Mouse (Mus musculus) liver (tissue): ENCODE results near the gene Dop1a.

Experiments
- DNase-seq: peaks from one replicate; pipeline ENCODE4 v3.0.0-alpha.2; 2020; ENCODE audit warnings: mixed read lengths

The Dop1a gene

DNA sequence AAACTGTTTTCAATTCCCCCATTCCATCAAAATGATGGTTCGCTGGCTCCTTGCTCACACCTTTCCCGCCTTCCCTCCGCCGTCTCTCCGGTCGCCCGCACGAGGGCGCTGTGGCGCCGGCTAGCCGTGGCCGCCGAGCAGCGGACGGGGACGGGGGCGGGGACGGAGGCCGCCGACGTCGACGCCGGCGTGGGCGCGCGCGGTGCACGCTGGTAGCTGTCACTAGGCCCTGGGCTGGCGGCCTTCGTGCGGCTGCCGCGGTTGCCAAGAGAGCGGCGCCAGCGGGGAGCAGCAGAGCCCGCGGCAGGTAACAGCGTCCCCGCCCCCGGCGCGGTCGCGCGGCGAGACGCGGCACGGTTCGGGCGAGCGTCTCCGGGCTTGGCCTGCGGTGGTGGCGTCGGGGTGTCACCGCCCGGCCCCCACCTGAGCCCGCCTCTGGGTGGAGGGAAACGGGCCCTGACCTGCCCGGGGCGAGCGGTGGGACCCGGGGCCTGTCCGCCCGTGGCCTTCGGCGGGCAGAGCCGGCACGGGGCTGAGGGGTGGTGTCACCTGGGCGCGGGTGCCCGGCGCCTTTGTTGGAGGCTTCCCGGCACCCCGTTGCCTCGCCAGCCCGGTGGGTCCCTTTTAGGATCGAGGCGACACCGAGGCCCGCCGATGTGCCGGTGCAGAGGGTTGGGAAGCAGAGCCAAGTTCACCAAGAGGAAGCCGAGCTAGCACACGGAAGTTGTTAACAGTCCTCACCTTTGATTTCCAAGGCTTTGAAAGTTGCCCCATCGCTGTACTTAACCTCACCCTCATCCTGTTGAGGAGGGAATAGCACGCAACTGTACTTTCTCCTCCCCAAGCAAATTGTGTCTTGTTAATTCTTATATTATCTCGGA lies at the start of gene Dop1a:
TSS of gene Dop1a (plus strand) at position 165 of the 881 bp plus-strand sequence.
- DNase-seq, result peak; percentile 94

DNA sequence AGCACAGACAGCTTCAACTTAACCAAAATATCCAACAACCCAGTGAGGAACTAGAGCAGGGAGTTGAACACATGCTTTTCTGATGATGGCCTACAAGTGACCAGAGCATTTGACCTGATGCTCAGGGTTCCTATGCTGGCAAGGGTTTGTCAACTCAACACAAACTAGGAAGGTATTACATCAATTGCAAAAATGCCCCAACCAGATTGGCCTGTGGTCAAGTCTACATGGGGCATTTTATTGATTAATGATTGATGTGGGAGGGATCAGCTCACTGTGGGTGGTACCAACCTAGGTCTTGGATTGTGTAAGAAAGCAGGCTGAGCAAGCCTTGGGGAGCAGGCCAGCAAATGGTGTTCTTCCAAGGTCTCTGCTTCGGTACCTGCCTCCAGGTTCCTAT lies 49.0 kb upstream of the Dop1a start:
- no peak for DNase-seq

DNA sequence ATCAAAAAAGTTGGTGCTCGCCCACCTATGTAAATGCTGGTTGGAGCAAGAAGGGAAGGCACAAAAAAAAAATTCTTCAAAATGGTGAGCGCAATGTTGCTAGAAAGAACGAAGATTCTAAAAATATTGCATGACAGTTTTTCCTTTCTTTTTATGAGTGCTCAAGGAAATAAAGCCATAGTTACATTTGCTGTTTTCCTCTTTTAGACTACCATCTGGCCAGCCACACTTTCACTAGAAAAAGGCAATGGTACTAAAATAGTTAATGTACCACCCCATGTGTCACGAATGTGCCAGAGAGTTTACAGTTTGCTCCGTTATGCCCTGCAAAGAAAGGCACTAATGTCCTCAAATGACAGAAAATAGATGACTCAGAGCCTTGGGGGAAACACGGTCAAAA lies 47.6 kb upstream of the Dop1a start:
- no peak for DNase-seq

DNA sequence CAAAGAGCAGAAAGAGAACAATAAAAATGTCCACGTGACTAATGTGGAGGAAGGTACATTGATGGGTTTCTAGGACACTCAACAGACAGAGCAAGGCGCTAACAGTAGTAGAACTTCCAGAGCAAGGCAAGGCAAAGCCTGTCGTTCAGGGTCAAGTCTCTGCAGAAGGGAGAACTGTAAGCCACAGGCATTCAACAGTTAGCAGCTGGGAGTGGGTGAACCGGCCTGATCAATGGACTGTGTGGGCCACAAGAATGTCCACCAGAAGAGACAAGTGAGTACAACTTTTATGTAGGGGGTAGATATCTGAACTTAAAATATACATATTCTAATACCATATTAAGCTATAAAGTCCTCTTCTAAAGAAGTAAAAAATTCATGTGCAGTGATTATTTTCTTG lies 43.6 kb upstream of the Dop1a start:
- no peak for DNase-seq

DNA sequence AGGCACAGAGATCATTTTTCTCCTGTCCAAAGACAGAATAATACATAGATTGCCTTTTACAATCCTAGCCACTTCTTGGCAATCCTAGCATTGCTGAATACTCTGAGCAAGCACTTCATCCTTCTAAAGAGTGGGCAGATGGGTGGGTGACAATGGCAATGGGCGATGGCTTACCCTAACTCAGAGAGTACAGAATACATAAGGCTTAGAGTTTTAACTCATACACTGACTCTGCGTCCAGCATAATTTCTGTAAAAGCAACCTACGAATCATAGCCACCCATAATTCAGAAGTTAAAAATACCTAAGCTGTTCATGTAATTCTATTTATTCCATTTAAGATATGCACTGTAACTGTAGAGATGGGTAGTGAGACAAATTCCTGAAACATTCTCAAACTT lies 31.4 kb upstream of the Dop1a start:
- no peak for DNase-seq

DNA sequence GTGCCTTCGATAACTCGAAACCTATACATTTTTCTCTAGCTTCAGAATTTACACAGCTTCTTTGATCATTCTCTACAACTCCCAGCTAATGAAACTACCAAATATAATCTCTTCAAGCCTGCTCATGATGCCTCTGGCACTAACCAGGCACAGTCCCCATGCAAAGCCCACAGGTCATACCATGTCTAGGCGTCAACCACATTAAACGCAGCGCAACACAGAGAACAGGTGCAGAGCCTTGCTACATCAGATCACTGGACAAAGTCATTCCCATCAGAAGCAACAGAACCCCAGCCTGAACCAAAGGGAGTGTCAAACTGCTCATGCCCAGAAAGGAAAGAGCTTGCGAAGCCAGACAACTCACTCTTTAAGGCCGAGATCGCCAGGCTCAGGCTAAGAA lies 30.3 kb upstream of the Dop1a start:
- DNase-seq, result no peak

DNA sequence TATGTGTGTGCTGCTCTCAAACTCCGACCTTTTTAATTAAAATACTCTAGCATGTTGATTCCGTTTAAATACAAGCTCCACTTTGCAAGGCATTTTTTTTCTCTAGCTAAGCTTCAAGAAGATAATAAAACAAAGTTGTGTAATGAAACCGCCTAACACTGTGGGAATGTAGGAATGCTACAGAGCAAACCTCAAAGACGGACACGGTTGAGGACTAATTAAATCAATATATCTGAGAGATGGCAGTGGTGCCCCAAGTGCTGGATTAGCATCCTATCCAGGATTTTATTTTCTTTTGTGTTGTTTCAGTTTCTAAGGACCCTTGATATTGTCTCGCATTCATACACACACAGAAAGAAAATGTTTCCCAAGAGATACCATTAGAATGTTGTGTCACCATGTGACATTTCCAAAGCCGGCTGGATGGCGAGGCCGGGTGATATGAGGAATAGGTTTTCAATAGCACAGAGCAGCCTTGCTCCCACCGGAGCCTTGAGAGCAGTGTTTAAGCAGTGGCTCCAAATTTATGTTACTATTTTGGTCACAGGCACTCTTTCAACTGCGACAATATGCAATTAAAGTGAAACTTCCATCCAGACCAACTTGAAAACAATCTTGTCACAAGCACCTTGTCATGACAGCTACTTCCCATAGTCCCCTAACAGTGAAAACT lies 28.5 kb upstream of the Dop1a start:
- no peak for DNase-seq

DNA sequence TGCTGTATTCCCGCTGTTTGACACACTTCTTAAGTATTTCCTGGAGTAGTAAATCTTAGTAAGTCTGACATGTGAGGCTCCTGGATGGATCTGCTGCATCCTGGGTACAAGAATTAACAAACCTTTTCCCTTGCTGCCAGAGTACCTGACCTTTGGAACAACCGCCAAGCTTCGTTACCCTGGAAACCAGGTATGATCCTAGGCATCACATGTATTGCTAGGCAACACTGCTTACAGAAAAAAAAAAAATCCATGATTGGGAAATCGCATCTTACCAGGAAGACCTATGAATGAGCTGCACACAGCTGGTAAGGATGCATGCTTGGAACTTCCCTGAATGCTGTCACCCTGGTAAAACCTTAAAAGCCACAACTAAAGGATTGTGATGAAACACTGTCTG lies 24.7 kb upstream of the Dop1a start:
- no peak for DNase-seq

DNA sequence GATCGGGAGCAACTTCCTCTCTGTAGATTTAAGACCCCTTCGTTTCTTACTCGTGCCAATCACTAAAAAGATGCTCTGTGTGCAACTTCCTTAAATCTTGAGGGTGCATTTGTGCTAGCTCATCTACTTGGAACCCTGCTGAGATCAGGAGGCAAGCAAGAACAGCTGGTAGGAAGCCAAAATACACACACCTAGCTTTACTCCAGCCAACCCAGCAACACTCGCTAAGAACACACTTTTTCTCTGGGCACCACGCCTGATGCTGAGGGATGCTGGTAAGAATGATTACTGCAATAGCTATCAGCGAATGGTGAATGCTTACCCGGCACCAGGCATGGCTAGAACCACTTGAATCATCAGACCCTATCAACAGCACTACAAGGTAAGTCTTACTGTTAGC lies 20.1 kb upstream of the Dop1a start:
- no peak for DNase-seq

DNA sequence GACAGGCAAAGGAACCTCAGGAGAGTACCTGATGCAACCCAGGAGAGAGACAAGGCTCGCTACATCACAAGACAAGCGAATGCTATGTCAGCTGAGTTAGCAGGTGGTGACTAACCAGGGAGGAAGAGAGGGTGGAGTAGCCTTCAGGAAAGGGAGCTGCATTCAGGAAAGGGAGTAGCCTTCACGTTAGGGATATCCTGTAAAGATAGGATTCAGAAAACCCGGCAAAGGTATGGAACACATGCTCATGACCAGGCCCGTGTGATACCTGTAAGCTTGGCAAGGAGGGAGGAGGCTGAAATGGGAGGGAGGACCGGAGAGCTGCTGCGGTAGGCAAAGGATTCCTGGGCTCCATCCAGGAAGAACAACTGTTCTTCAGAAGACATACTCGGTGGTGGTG lies 19.5 kb upstream of the Dop1a start:
- DNase-seq, result no peak

DNA sequence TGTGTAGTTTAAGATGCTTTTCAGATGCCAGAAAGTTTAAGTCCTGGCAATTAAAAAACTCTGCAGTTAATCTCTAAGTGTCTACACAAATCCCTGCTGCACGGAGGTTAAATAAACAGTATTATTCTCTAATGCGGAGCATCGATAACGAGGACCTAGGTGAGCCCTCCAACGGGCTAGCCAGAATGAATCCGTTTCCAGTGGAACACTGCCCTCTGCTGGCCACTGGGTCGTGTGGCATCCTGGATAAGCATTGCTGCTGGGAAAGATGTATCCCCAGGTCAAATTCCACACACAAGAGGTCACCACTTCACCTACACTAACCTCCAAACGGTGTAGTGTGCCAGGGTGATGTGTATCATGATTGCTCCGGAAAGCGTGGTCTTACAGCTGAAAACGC lies 17.4 kb upstream of the Dop1a start:
- peak; percentile 75 for DNase-seq

DNA sequence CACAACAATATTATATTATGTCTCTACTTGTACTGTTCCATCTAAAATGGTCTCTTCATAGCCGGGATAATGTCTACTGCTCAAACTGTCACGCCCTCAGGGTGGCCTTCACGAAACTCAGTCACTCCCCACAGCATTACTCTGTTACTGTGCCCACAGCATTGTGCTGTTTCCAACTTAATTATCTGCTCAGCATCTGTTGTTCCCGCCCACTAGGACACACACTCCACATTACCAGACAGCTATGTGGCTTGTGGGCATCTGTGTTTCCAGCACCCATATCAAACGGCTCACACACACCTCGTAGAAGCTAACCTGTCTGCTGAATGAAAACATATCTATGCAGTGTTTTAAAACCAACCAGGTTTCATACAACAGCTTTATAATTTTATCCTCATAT lies 15.9 kb upstream of the Dop1a start:
- DNase-seq, result no peak

DNA sequence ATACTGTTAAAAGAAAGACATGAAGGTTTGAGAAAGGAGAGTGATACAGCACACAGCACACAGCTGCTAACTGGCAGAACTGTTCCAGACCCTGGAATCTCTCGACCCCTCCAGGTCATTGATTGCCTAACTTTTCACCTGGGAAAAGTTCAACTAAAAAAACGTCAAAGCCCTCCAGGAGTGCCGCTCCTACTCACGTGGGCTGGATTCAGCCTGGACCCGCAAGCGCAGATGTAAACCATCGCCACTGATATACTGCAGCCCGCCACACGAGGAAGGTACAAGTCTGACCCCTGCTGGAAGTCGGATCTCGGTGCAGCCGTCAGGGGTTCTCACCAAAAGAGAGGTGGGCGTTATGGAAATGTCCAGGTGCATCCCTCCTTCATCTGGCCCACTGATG lies 15.3 kb upstream of the Dop1a start:
- DNase-seq, result peak; percentile 59

DNA sequence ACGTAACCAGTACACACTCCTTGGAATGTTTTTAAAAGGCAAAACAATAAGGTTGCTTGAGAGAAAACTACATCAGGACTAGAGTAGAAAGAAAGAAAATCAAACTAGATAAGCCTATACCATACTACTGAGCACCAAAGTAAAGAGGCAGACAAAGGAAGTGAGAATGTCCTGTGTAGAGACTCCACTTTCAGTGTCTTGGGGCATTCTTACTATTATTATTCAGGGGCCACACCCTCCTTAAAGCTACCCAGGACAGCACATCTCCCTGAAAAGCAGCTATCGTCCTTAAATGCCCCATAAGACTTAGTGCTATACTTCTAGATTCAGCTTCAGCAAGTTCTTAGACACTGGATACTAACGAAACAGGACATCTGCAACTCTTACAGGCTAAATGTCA lies 13.3 kb upstream of the Dop1a start:
- no peak for DNase-seq

DNA sequence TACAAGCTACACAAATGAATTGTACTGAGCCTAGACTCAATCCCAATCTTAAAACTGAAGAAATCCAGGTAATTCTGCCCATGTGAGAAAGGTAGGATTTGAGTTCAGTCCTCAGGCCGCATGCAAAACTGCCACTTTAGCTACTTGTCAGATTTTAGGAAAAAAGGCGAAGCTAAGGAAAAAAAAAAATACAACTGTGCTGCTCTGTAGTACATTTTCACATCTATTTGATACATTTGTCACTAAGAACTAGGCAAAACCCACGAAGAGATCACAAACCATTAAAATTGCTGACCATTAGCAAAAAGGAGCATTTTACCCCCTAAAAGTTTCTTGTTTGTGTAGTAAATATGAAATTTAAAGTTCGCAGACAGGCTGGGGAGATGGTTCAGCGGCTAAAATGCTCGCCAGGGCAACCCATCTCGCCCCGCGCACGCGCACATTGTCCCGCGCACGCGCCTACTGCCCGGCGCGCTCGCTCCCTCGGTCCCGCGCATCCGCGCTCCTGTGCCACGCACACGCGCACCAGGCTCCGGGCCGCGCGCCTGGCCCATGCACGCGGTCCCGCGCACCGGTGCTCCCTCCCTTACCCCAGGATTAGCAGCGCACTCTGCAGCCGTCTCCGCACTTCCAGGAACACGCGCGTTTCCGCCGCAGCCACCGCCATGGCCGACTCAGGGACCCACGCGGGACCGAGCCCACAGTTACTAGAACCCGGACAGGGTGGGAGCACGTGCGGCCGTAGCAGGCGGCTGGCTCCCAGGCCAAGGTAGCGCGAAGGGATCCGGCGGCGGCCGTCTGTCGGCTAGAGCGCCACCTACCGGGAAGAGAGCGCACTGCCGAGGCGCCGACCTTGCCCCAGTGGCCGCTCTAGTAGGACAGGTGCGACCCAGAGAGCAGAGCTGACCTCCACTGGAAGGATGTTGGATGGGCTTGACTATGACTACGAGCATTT lies 2.5 kb upstream of the Dop1a start, which contains the start of gene Ube2cbp:
TSS of gene Ube2cbp (minus strand) at position 800 of the 955 bp plus-strand sequence.
- DNase-seq, result peak; percentile 85

DNA sequence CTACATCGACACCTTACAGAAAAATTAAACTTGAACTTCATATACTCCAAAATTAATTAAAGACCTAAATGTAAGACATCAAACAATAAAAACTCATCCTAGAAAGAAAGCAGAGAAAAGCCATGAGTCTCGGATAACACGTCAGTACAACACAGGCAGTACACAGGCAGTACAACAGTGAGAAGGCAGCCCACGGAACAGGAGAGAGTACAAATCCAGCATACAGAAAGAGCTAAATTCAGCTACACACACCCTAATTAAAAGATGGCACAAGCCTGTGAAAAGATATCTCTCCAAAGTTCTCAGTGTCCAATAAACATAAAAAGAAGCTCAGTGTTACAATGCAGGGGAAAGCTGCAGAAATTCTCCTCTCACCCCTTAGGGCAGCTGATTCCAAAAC lies 9.0 kb downstream of the Dop1a start:
- DNase-seq, result no peak

DNA sequence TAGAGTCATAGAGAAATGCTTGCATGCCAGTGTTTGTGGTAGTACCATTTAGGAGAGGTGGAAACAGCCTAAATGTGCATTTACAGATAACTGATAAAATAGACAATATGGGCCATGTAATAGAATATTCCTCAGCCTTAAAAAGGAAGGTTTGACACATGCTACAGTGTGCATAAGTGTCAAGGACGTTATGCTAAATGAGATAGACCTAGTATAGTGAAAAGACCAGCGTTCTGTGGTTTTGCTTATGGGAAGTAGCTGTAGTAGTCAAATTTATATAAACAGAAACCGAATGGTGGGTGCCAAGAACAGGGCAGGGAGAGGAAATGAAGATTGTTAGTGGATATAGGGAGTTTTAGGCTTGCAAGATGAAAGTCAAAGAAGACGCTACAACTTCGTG lies 9.8 kb downstream of the Dop1a start:
- no peak for DNase-seq

DNA sequence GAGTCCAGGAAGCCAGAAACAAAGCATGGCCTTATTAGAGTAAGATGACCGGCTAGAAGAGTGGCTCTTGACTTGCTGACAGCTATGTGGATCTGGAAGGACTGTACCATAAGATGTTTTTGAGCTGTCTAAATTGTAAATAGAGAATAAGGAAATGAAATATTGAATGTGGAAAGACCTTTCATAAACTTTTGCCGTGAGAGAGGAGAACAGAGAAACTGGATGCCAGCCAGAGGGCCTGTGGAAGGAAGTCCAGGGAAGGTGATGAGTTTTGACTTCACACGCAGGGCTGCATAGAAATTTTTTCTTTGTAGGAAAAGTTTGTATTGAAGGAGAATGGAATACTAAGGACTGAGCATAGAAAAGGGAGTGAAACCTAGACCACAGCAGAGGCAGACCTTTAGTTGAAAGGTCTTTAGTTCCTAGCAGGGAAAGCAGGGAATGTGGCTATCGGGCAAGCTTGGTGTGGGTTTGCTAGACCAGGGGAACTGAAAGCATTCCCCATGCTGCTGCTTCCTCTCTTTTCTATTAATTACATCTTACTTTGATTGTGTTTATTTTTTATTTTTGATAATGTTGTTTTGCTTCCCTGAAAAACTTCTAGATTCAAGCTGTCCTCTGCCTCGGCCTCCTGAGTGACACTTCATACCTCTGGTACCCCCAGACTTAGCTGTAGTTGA lies 11.6 kb downstream of the Dop1a start:
- DNase-seq, result no peak

DNA sequence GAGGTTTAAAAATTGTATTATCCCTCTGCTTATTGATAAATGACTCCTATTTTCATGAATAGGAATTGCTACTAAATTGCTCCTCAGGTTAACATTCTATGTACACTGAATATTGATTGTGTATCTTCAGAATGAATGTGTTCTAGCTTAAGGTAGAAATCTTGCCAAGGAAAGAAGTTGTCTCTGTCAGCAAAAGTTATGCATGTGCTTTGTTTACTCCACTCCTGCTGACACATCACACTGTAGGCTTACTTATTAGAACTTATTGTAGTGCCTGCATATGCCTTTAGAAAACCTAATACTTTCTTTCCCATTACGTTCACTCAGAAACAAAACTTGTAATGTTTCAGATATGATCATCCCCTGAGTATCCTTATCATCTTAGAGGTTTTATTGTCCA lies 15.3 kb downstream of the Dop1a start:
- DNase-seq, result no peak

DNA sequence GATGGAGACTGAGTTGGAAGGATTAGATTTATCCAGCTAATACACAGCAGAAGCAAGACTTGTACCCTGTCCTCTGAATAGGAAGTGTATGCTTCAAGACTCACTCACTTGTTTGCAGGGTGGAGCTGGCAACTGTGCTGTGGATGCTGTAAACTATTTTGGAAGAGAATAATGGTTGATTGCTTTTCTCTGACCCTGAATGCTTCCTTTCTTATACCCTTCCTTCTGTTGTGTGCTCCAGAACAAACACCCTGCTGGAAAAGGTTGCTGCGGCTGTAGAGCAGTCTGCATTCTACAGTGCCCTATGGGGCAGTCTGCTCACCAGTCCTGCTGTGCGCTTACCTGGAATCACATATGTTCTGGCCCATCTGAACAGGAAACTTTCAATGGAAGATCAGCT lies 24.8 kb downstream of the Dop1a start:
- DNase-seq, result no peak

DNA sequence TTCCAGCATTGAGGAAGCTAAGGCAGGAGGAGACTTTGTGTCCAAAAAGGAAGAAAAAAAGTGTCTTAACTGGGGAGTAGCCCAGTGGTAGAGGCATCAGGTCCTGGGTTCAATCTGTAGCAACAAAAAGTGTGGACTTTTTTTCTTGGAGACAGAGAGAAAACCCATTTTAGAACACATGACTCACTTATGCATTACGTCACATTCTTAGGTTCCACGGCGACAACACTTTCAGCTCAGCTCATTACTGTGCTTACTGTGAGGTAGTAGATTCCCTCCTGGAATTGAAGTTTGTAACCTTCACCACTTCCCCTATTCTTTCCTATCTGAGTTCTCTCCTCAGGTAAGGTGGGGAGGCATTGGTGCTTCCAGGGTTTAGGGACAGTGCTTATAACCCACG lies 29.3 kb downstream of the Dop1a start:
- no peak for DNase-seq

DNA sequence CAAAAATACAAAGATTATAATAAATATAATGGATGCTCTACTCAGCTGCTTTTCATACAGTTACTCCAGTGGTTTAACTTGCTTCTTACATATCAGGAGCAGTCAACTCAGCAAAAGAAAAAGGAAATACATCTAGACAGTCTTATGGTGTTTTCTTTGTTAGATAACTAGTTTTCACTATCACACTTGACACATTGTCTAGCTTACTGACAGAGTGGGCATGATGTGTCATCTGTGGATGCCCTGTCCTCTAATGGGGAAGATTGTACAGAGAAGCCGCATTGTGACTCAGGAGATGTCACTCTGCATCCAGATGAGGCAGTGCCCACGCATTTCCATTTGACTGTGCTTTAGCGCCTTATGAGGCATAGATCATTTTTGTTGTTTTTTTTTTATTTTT lies 32.1 kb downstream of the Dop1a start:
- no peak for DNase-seq

DNA sequence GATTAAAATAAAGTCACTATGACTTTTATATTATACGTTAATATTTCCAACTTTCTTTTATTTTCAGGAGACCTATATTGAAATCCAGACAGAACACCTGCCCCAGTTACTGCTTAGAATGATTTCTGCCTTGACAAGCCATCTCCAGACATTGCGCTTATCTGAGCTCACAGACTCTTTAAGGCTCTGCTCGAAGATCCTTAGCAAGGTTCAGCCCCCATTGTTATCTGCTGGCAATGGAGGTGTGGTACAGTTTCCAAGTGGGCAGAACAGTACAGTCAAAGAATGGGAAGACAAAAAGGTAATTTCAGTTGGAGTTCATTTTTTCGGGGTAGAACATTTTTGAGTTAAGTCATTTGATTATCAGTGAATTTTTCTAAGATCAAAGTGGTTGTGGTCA lies 40.5 kb downstream of the Dop1a start:
- DNase-seq, result peak; percentile 17
